Mouse (Mus musculus): ENCODE measurements around the gene Cnnm2.

GRCm38 (mm10) chr19:46764763-46765117, 3.3 kb downstream of the Cnnm2 start:
- TF ChIP-seq CTCF (IDR thresholded peaks at IDR 0.05; ENCODE audit: low read depth, low read length) (no peak), POLR2A (IDR thresholded peaks at IDR 0.05; ENCODE audit: borderline replicate concordance, low read depth, low read length) (no peak)

Data from bone marrow macrophage, adult 2 months (primary cell).